Mouse (Mus musculus) ES-Bruce4 (cell line): ENCODE measurements around the gene Pex14. TPM values are rescaled to one million over a fixed set of nuclear protein-coding genes. Genes with fewer than 3 reads are reported as not detected.

ENCODE experiments used
- H3K27ac ChIP-seq: 2 replicates; pipeline ENCODE4 v1.5.1; 2012; ENCODE audit warnings: low read length, inconsistent platforms; ENCODE audit not compliant: insufficient read depth
- H3K27me3 ChIP-seq: 2 replicates; pipeline ENCODE4 v1.6.1; 2012; ENCODE audit warnings: mild to moderate bottlenecking, low read length, inconsistent platforms; ENCODE audit not compliant: control insufficient read depth, poor library complexity, insufficient read depth, severe bottlenecking
- H3K36me3 ChIP-seq: 2 replicates; pipeline ENCODE4 v1.6.1; 2012; ENCODE audit warnings: inconsistent platforms, mild to moderate bottlenecking, low read length, moderate library complexity; ENCODE audit not compliant: control insufficient read depth, poor library complexity, insufficient read depth, severe bottlenecking
- H3K4me1 ChIP-seq: one replicate; pipeline ENCODE4 v1.8.1; 2011; ENCODE audit warnings: low read length; ENCODE audit not compliant: control insufficient read depth, insufficient read depth
- H3K4me3 ChIP-seq: 2 replicates; pipeline ENCODE4 v1.5.1; 2011; ENCODE audit warnings: low read depth, mild to moderate bottlenecking, low read length
- H3K9ac ChIP-seq: 2 replicates; pipeline ENCODE4 v1.6.1; 2012; ENCODE audit warnings: low read depth, mild to moderate bottlenecking, inconsistent platforms; ENCODE audit not compliant: poor library complexity, severe bottlenecking
- H3K9me3 ChIP-seq: replicated peaks from 2 replicates; pipeline ENCODE4 v1.6.1; 2012; ENCODE audit warnings: mild to moderate bottlenecking, low read length, inconsistent platforms; ENCODE audit not compliant: control insufficient read depth, poor library complexity, insufficient read depth, severe bottlenecking
- CTCF ChIP-seq: IDR thresholded peaks from one replicate; pipeline ENCODE4 v1.8.1; 2011; ENCODE audit warnings: low read depth, low read length
- EP300 ChIP-seq: IDR thresholded peaks from 2 replicates; pipeline ENCODE4 v1.6.1; 2011; ENCODE audit warnings: low read depth, low read length; ENCODE audit not compliant: insufficient read depth
- POLR2A ChIP-seq: IDR thresholded peaks from one replicate; pipeline ENCODE4 v1.8.1; 2011; ENCODE audit warnings: low read length; ENCODE audit not compliant: insufficient read depth
- polyA plus RNA-seq: library from polyadenylated mRNA; stranded (reverse); fragments of >200 nt; gene quantifications from 2 replicates; pipeline ENCODE4 v1.2.4, GENCODE M21; 2011; ENCODE audit warnings: low read depth; ENCODE audit not compliant: missing spikeins, insufficient read depth, insufficient read length

The Pex14 gene
- polyA plus RNA-seq, 1 experiment, result 31.2 TPM

DNA sequence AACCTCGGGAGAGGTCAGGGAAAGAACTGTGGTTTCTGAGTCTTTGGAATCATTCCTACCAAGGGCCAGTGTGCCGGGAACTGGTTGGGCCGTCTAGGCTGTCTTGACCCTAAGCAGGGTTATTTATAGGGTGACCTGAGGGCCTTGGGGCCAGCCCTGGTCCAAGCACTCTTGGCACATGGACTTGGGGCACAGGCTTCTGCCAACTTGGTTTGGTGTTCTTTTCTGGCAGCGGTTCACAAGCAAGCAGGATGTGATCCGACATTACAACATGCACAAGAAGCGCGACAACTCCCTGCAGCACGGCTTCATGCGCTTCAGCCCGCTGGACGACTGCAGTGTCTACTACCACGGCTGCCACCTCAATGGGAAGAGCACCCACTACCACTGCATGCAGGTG lies 162.9 kb downstream of the Pex14 start:
- no peaks in the 10 kb centered on the region for H3K9me3 ChIP-seq
- H3K27ac ChIP-seq, result no peak overlapping the region
- H3K4me3 ChIP-seq, result no peak overlapping the region
- H3K27me3 ChIP-seq, result no peaks in the 10 kb centered on the region
- peaks cover 2% of the 10 kb centered on the region for H3K4me1 ChIP-seq
- no peaks in the 10 kb centered on the region for H3K36me3 ChIP-seq
- no peak for TF ChIP-seq POLR2A
- TF ChIP-seq CTCF, result no peak
- TF ChIP-seq EP300, result no peak
- H3K9ac ChIP-seq, result no peak overlapping the region

DNA sequence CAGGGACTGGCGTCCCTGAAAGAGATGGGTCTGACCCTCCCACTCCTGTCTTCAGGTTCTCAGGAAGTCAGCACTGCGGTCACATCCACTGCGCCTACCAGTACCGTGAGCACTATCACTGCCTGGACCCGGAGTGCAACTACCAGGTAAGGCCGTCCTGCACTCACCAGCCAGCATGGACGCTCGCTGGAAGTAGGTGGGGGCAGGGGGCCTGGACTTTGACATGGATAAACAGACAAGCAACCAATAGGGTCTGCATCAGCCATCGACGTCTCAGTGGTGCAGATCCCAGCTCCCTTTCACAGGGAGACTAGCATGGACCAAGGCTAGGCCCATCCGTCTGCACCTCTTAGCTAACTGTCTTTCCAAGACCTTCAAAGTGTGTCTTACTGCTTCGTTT lies 163.6 kb downstream of the Pex14 start:
- Histone ChIP-seq H3K4me3 (no peak overlapping the region), H3K36me3 (no peaks in the 10 kb centered on the region), H3K4me1 (peaks cover 2% of the 10 kb centered on the region), H3K27me3 (no peaks in the 10 kb centered on the region), H3K9me3 (no peaks in the 10 kb centered on the region), H3K27ac (no peak overlapping the region), H3K9ac (no peak overlapping the region)
- TF ChIP-seq POLR2A (no peak), CTCF (no peak), EP300 (no peak)

DNA sequence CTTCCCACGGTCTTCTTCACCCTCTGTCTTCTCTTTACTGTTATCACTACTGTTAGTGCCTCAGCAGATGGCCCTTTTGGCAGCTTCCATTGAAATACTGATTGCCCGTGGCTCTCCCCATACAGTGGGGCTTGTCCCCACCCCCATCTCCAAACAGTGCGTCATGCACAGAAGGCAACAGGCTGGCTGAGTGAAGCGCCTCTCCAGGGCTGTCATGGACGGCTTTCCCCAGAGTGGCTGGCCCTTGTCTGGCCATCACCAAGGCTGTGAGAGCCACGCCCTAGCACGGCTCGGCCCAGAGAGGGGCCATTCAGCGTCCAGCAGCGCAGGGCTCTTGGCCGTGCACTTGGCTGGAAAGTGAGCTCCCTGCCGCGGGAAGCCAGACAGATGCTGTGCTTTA lies 164.5 kb downstream of the Pex14 start:
- TF ChIP-seq CTCF, result no peak
- no peak for TF ChIP-seq EP300
- no peak for TF ChIP-seq POLR2A
- H3K9me3 ChIP-seq, result no peaks in the 10 kb centered on the region
- H3K27ac ChIP-seq, result no peak overlapping the region
- H3K4me3 ChIP-seq, result no peak overlapping the region
- H3K9ac ChIP-seq, result no peak overlapping the region
- H3K4me1 ChIP-seq, result peaks cover 2% of the 10 kb centered on the region
- no peaks in the 10 kb centered on the region for H3K27me3 ChIP-seq
- no peaks in the 10 kb centered on the region for H3K36me3 ChIP-seq

DNA sequence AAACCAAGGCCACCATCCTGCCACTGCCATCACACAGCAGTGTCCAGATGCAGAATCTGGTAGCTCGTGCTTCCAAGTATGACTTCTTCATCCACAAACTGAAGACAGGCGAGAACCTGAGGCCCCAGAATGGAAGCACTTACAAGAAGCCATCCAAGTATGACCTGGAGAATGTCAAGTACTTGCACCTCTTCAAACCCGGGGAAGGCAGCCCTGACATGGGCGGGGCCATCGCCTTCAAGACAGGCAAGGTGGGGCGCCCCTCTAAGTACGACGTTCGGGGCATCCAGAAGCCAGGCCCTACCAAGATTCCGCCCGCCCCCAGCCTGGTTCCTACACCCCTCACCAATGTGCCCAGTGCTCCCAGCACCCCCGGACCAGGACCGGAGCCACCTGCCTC lies 166.6 kb downstream of the Pex14 start:
- no peak for TF ChIP-seq EP300
- TF ChIP-seq CTCF, result no peak
- no peak for TF ChIP-seq POLR2A
- no peak overlapping the region for H3K9ac ChIP-seq
- H3K4me3 ChIP-seq, result no peak overlapping the region
- H3K9me3 ChIP-seq, result no peaks in the 10 kb centered on the region
- no peaks in the 10 kb centered on the region for H3K36me3 ChIP-seq
- H3K27ac ChIP-seq, result no peak overlapping the region
- H3K4me1 ChIP-seq, result peaks cover 2% of the 10 kb centered on the region
- no peaks in the 10 kb centered on the region for H3K27me3 ChIP-seq

DNA sequence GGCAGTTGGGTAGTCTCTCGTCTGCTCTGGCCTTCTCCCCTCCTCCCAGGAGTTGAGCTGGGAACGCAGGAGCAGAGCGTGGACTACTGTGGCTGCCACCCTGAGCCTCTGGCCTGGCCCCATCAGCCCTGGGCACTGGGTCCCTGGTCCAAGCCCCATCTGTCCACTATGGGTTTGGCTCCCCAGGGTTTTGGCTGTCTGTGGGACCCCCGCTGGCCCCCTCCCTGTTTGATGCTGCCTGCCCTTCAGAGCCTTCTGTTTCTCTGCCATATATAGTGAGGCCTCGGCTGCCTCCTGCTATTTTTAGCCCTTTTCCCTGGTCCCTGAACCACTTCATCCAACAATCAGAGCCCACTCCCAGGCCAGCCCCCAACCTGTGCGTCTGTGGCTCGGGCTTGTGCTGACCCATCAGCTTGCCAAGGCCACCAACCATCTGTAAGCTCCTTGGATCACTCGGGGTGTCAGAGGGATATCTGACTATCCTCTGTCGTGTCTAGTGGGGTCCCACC lies 168.9 kb downstream of the Pex14 start:
- H3K27ac ChIP-seq, result no peak overlapping the region
- H3K9ac ChIP-seq, result no peak overlapping the region
- H3K27me3 ChIP-seq, result no peaks in the 10 kb centered on the region
- H3K4me3 ChIP-seq, result no peak overlapping the region
- TF ChIP-seq EP300, result no peak
- no peak for TF ChIP-seq CTCF
- H3K4me1 ChIP-seq, result peaks cover 4% of the 10 kb centered on the region
- no peaks in the 10 kb centered on the region for H3K9me3 ChIP-seq
- no peaks in the 10 kb centered on the region for H3K36me3 ChIP-seq

DNA sequence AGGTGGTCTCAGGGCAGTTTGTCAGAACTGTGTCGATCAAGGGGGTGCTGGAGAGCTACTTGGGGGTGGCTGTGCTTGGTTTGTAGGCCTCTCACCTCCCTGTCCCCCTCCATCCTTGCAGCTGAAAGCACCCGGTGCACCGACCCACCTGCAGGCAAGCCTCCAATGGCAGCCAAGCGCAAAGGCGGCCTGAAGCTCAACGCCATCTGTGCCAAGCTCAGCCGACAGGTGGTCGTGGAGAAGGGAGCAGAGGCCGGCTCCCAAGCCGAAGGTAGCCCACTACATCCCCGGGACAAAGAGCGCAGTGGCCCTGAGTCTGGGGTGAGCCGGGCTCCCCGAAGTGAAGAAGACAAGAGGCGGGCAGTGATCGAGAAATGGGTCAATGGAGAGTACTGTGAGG lies 170.8 kb downstream of the Pex14 start:
- Histone ChIP-seq H3K9ac (no peak overlapping the region), H3K36me3 (no peaks in the 10 kb centered on the region), H3K4me1 (peaks cover 4% of the 10 kb centered on the region), H3K27ac (no peak overlapping the region), H3K27me3 (no peaks in the 10 kb centered on the region), H3K9me3 (no peaks in the 10 kb centered on the region), H3K4me3 (no peak overlapping the region)
- TF ChIP-seq CTCF (no peak), POLR2A (no peak), EP300 (no peak)
